Mouse (Mus musculus): ENCODE measurements at regions not wholly inside any gene's neighbourhood (a gene's known extent, or its start where the extent isn't known, plus 50 kb on each side); places are given as distances from the start of the nearest gene placed in this dataset.
A peak's percentile ranks its signal among the peaks of the same experiment; 100 is the strongest.
"Not testable (repeated sequence)": the region's sequence is repeated elsewhere in the genome, so short reads cannot be mapped to it uniquely, and the experiment has no call there.

- no peak overlapping the region for H3K4me3 ChIP-seq (replicated peaks)
- no peaks in the 10 kb centered on the region for H3K9me3 ChIP-seq
- H3K27me3 ChIP-seq = no peaks in the 10 kb centered on the region
- no peak overlapping the region for H3K27ac ChIP-seq
- H3K4me2 ChIP-seq (replicated peaks) = no peak overlapping the region
- no peaks in the 10 kb centered on the region for H3K4me1 ChIP-seq (replicated peaks)
- H3K9ac ChIP-seq (replicated peaks) = no peak overlapping the region
- H3K36me3 ChIP-seq = no peaks in the 10 kb centered on the region
- no peak for ATAC-seq
- WGBS = 69% methylated on average over 5 of the region's 5 CpGs
Observed at GRCm38 (mm10) chr11:92228855-92229254, 651.5 kb upstream of the Kif2b start.

- Histone ChIP-seq H3K9ac (replicated peaks) (no peak overlapping the region), H3K4me2 (replicated peaks) (no peak overlapping the region), H3K27me3 (no peaks in the 10 kb centered on the region), H3K9me3 (no peaks in the 10 kb centered on the region), H3K27ac (no peak overlapping the region), H3K4me3 (replicated peaks) (no peak overlapping the region), H3K36me3 (no peaks in the 10 kb centered on the region), H3K4me1 (replicated peaks) (no peaks in the 10 kb centered on the region)
- 67% methylated on average over 1 of the region's 1 CpGs for WGBS
- no peak for ATAC-seq
Observed at GRCm38 (mm10) chr11:92208980-92209548, 631.7 kb upstream of the Kif2b start.

- H3K36me3 ChIP-seq; H3K9ac ChIP-seq (replicated peaks); H3K4me2 ChIP-seq (replicated peaks); H3K4me1 ChIP-seq (replicated peaks); ATAC-seq; H3K9me3 ChIP-seq; H3K4me3 ChIP-seq (replicated peaks); H3K27me3 ChIP-seq; H3K27ac ChIP-seq: not testable (repeated sequence)
- WGBS = 78% methylated on average over 3 of the region's 3 CpGs
Observed at GRCm38 (mm10) chr11:92178393-92178792, 601.0 kb upstream of the Kif2b start.

- no peaks in the 10 kb centered on the region for H3K4me1 ChIP-seq (replicated peaks)
- H3K9me3 ChIP-seq = no peaks in the 10 kb centered on the region
- H3K4me2 ChIP-seq (replicated peaks) = no peak overlapping the region
- no peak for ATAC-seq
- no peaks in the 10 kb centered on the region for H3K27me3 ChIP-seq
- H3K4me3 ChIP-seq (replicated peaks) = no peak overlapping the region
- no peak overlapping the region for H3K27ac ChIP-seq
- H3K9ac ChIP-seq (replicated peaks) = no peak overlapping the region
- no peaks in the 10 kb centered on the region for H3K36me3 ChIP-seq
Observed at GRCm38 (mm10) chr11:92153124-92153523, 575.8 kb upstream of the Kif2b start.

- Histone ChIP-seq H3K36me3 (no peaks in the 10 kb centered on the region), H3K9me3 (no peaks in the 10 kb centered on the region), H3K9ac (replicated peaks) (no peak overlapping the region), H3K27ac (no peak overlapping the region), H3K4me2 (replicated peaks) (no peak overlapping the region), H3K4me1 (replicated peaks) (peaks cover 12% of the 10 kb centered on the region), H3K4me3 (replicated peaks) (no peak overlapping the region), H3K27me3 (no peaks in the 10 kb centered on the region)
- ATAC-seq = peak; percentile 78
- 15% methylated on average over 1 of the region's 1 CpGs for WGBS
Observed at GRCm38 (mm10) chr11:92135677-92136076, 558.3 kb upstream of the Kif2b start.

- H3K36me3 ChIP-seq = no peaks in the 10 kb centered on the region
- no peak overlapping the region for H3K4me3 ChIP-seq (replicated peaks)
- H3K4me2 ChIP-seq (replicated peaks) = no peak overlapping the region
- peak overlapping the region; percentile 75 for H3K27ac ChIP-seq
- no peak overlapping the region for H3K9ac ChIP-seq (replicated peaks)
- peak; percentile 91 for ATAC-seq
- no peaks in the 10 kb centered on the region for H3K27me3 ChIP-seq
- peaks cover 12% of the 10 kb centered on the region for H3K4me1 ChIP-seq (replicated peaks)
- 17% methylated on average over 3 of the region's 3 CpGs for WGBS
- no peaks in the 10 kb centered on the region for H3K9me3 ChIP-seq
Observed at GRCm38 (mm10) chr11:92134891-92135590, 557.7 kb upstream of the Kif2b start.

- Histone ChIP-seq H3K9ac (replicated peaks) (no peak overlapping the region), H3K4me3 (replicated peaks) (no peak overlapping the region), H3K27ac (no peak overlapping the region), H3K4me1 (replicated peaks) (no peaks in the 10 kb centered on the region), H3K36me3 (no peaks in the 10 kb centered on the region), H3K9me3 (no peaks in the 10 kb centered on the region), H3K27me3 (no peaks in the 10 kb centered on the region), H3K4me2 (replicated peaks) (no peak overlapping the region)
- no peak for ATAC-seq
- 70% methylated on average over 2 of the region's 2 CpGs for WGBS
Observed at GRCm38 (mm10) chr11:92084766-92085165, 507.4 kb upstream of the Kif2b start.

GRCm38 (mm10) chr11:92041695-92042094 is 464.3 kb upstream of the Kif2b start:
- Histone ChIP-seq H3K4me3 (replicated peaks) (no peak overlapping the region), H3K9ac (replicated peaks) (no peak overlapping the region), H3K27ac (no peak overlapping the region), H3K36me3 (no peaks in the 10 kb centered on the region), H3K4me1 (replicated peaks) (no peaks in the 10 kb centered on the region), H3K9me3 (no peaks in the 10 kb centered on the region), H3K27me3 (no peaks in the 10 kb centered on the region), H3K4me2 (replicated peaks) (no peak overlapping the region)
- 10% methylated on average over 2 of the region's 2 CpGs for WGBS
- ATAC-seq = no peak

GRCm38 (mm10) chr11:92040161-92040560 is 462.8 kb upstream of the Kif2b start:
- Histone ChIP-seq H3K9me3 (no peaks in the 10 kb centered on the region), H3K9ac (replicated peaks) (no peak overlapping the region), H3K4me2 (replicated peaks) (no peak overlapping the region), H3K36me3 (no peaks in the 10 kb centered on the region), H3K27ac (no peak overlapping the region), H3K4me1 (replicated peaks) (no peaks in the 10 kb centered on the region), H3K4me3 (replicated peaks) (no peak overlapping the region), H3K27me3 (no peaks in the 10 kb centered on the region)
- ATAC-seq = no peak
- 77% methylated on average over 1 of the region's 1 CpGs for WGBS

- H3K36me3 ChIP-seq = no peaks in the 10 kb centered on the region
- H3K9ac ChIP-seq (replicated peaks) = no peak overlapping the region
- H3K4me2 ChIP-seq (replicated peaks) = no peak overlapping the region
- H3K27ac ChIP-seq = no peak overlapping the region
- no peaks in the 10 kb centered on the region for H3K27me3 ChIP-seq
- H3K4me3 ChIP-seq (replicated peaks) = no peak overlapping the region
- 84% methylated on average over 3 of the region's 3 CpGs for WGBS
- no peaks in the 10 kb centered on the region for H3K4me1 ChIP-seq (replicated peaks)
- no peak for ATAC-seq
- 0 out of 2 replicates have a peak, but pooled peaks cover 2% of the 10 kb centered on the region for H3K9me3 ChIP-seq
Observed at GRCm38 (mm10) chr11:92018419-92018818, 441.1 kb upstream of the Kif2b start.

- no peak for ATAC-seq
- H3K9ac ChIP-seq (replicated peaks) = no peak overlapping the region
- no peaks in the 10 kb centered on the region for H3K27me3 ChIP-seq
- H3K4me3 ChIP-seq (replicated peaks) = no peak overlapping the region
- H3K36me3 ChIP-seq = no peaks in the 10 kb centered on the region
- H3K9me3 ChIP-seq = no peaks in the 10 kb centered on the region
- H3K27ac ChIP-seq = no peak overlapping the region
- no peak overlapping the region for H3K4me2 ChIP-seq (replicated peaks)
- WGBS = 81% methylated on average over 3 of the region's 3 CpGs
- H3K4me1 ChIP-seq (replicated peaks) = no peaks in the 10 kb centered on the region
Observed at GRCm38 (mm10) chr11:92011284-92011683, 433.9 kb upstream of the Kif2b start.

- 82% methylated on average over 2 of the region's 2 CpGs for WGBS
- no peaks in the 10 kb centered on the region for H3K4me1 ChIP-seq (replicated peaks)
- no peak for ATAC-seq
Observed at GRCm38 (mm10) chr11:91995524-91995923, 418.2 kb upstream of the Kif2b start.

GRCm38 (mm10) chr11:91969531-91969930 is 392.2 kb upstream of the Kif2b start:
- no peaks in the 10 kb centered on the region for H3K27me3 ChIP-seq
- H3K9me3 ChIP-seq = no peaks in the 10 kb centered on the region
- ATAC-seq = no peak
- no peak overlapping the region for H3K27ac ChIP-seq
- no peak overlapping the region for H3K4me2 ChIP-seq (replicated peaks)
- WGBS = 94% methylated on average over 2 of the region's 2 CpGs
- no peaks in the 10 kb centered on the region for H3K4me1 ChIP-seq (replicated peaks)
- H3K4me3 ChIP-seq (replicated peaks) = no peak overlapping the region
- H3K36me3 ChIP-seq = no peaks in the 10 kb centered on the region
- no peak overlapping the region for H3K9ac ChIP-seq (replicated peaks)

More at GRCm38 (mm10) chr11:91995524-91995923, 418.2 kb upstream of the Kif2b start:
- no peaks in the 10 kb centered on the region for H3K27me3 ChIP-seq
- no peak overlapping the region for H3K4me2 ChIP-seq (replicated peaks)
- H3K27ac ChIP-seq = no peak overlapping the region
- no peaks in the 10 kb centered on the region for H3K9me3 ChIP-seq
- H3K9ac ChIP-seq (replicated peaks) = no peak overlapping the region
- no peaks in the 10 kb centered on the region for H3K36me3 ChIP-seq
- no peak overlapping the region for H3K4me3 ChIP-seq (replicated peaks)
